Mouse (Mus musculus) midbrain, embryonic 13.5 days (tissue): Measurements from ENCODE around the gene Stk4. TPM values are rescaled to one million over a fixed set of nuclear protein-coding genes. Genes with fewer than 3 reads are reported as not detected.

Experiments
- ATAC-seq: fragments of 200-750 bp; cut with Nextera tagmentation; 2 replicates; pipeline ENCODE4 v1.8.0; 2017; ENCODE audit warnings: mild to moderate bottlenecking, moderate TSS enrichment, moderate library complexity
- H3K27ac ChIP-seq: fragments of 300-500 bp; sonication (generic); 2 replicates; pipeline ENCODE4 v1.5.1; 2015; ENCODE audit warnings: inconsistent platforms, mild to moderate bottlenecking, moderate library complexity
- H3K27me3 ChIP-seq: fragments of 300-500 bp; sonication (generic); 2 replicates; pipeline ENCODE4 v1.6.1; 2015; ENCODE audit warnings: mild to moderate bottlenecking, inconsistent platforms
- H3K36me3 ChIP-seq: fragments of 300-500 bp; sonication (generic); 2 replicates; pipeline ENCODE4 v1.6.1; 2015; ENCODE audit warnings: mild to moderate bottlenecking, inconsistent platforms
- H3K4me1 ChIP-seq: fragments of 300-500 bp; sonication (generic); replicated peaks from 2 replicates; pipeline ENCODE4 v1.6.1; 2015; ENCODE audit warnings: inconsistent platforms
- H3K4me2 ChIP-seq: fragments of 300-500 bp; sonication (generic); replicated peaks from 2 replicates; pipeline ENCODE4 v1.6.1; 2015; ENCODE audit warnings: moderate library complexity, mild to moderate bottlenecking, inconsistent platforms
- H3K4me3 ChIP-seq: fragments of 300-500 bp; sonication (generic); replicated peaks from 2 replicates; pipeline ENCODE4 v1.5.1; 2015; ENCODE audit warnings: mild to moderate bottlenecking, inconsistent platforms
- H3K9ac ChIP-seq: fragments of 300-500 bp; sonication (generic); replicated peaks from 2 replicates; pipeline ENCODE4 v1.6.1; 2015; ENCODE audit warnings: mild to moderate bottlenecking, inconsistent platforms
- H3K9me3 ChIP-seq: fragments of 300-500 bp; sonication (generic); 2 replicates; pipeline ENCODE4 v1.6.1; 2016; ENCODE audit warnings: mild to moderate bottlenecking, inconsistent platforms
- WGBS: fragments of 180-500 bp; shearing (Covaris S2); methylation state at CpG from one replicate; pipeline ENCODE4 v1.1.7; 2015; 5-methylcytosine and 5-hydroxymethylcytosine counted together
- polyA plus RNA-seq: library from polyadenylated mRNA; unstranded; fragments of >200 nt; fragmentation: Nextera tagmentation; extraction: Ambion mirVana; gene quantifications from 2 replicates; pipeline ENCODE4 v1.2.1, GENCODE M21; 2015

The Stk4 gene
- polyA plus RNA-seq, 1 experiment from 2014 or later, result 27.0 TPM

GRCm38 (mm10) chr2:164108501-164108900, 38.4 kb downstream of the Stk4 start:
- no peak overlapping the region for H3K27ac ChIP-seq
- 46% methylated on average over 4 of the region's 4 CpGs for WGBS
- H3K4me2 ChIP-seq, result no peak overlapping the region
- no peak overlapping the region for H3K4me3 ChIP-seq
- H3K9ac ChIP-seq, result no peak overlapping the region
- no peaks in the 10 kb centered on the region for H3K27me3 ChIP-seq
- no peaks in the 10 kb centered on the region for H3K9me3 ChIP-seq
- peaks cover 15% of the 10 kb centered on the region for H3K4me1 ChIP-seq
- H3K36me3 ChIP-seq, result peaks cover 21% of the 10 kb centered on the region
- no peak for ATAC-seq

- no peaks in the 10 kb centered on the region for H3K27me3 ChIP-seq
- no peak for ATAC-seq
- H3K9me3 ChIP-seq, result no peaks in the 10 kb centered on the region
- H3K4me1 ChIP-seq, result peaks cover 15% of the 10 kb centered on the region
- peaks cover 15% of the 10 kb centered on the region for H3K36me3 ChIP-seq
- 93% methylated on average over 8 of the region's 8 CpGs for WGBS
- H3K4me3 ChIP-seq, result no peak overlapping the region
- H3K27ac ChIP-seq, result no peak overlapping the region
- H3K9ac ChIP-seq, result no peak overlapping the region
- no peak overlapping the region for H3K4me2 ChIP-seq
These were observed 41.4 kb downstream of the Stk4 start for GRCm38 (mm10) chr2:164111546-164111945.

GRCm38 (mm10) chr2:164114051-164114450, 43.9 kb downstream of the Stk4 start:
- ATAC-seq, result no peak
- Histone ChIP-seq H3K4me2 (no peak overlapping the region), H3K27ac (no peak overlapping the region), H3K9me3 (no peaks in the 10 kb centered on the region), H3K27me3 (no peaks in the 10 kb centered on the region), H3K4me1 (no peaks in the 10 kb centered on the region), H3K36me3 (peaks cover 25% of the 10 kb centered on the region), H3K4me3 (no peak overlapping the region), H3K9ac (no peak overlapping the region)
- WGBS, result 94% methylated on average over 6 of the region's 6 CpGs

DNA sequence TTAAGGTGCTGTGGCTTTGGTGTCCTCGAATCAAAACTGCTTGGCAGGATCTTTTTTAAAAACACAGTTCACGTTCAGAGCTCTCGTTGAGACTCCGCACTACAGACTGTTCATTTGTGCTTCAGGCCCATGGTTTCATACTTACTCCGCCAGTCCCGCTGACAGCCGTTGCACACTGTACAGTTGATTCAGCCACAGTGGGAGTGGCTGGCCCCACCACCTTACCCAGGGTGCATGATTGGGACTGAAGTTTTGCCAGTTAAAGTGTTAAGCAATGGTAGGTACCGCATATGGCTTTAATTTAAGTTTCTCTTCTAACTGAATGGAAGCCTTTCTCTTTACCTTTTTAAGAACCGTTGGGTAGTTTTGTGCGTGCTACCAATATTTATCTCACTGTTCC, 45.4 kb downstream of the Stk4 start:
- no peak overlapping the region for H3K4me2 ChIP-seq
- ATAC-seq, result no peak
- no peak overlapping the region for H3K4me3 ChIP-seq
- no peak overlapping the region for H3K27ac ChIP-seq
- H3K4me1 ChIP-seq, result no peaks in the 10 kb centered on the region
- no peaks in the 10 kb centered on the region for H3K27me3 ChIP-seq
- H3K9me3 ChIP-seq, result no peaks in the 10 kb centered on the region
- WGBS, result 91% methylated on average over 10 of the region's 10 CpGs
- H3K36me3 ChIP-seq, result peaks cover 40% of the 10 kb centered on the region
- H3K9ac ChIP-seq, result no peak overlapping the region

- Histone ChIP-seq H3K27ac (no peak overlapping the region), H3K4me3 (no peak overlapping the region), H3K9ac (no peak overlapping the region), H3K4me2 (no peak overlapping the region), H3K4me1 (no peaks in the 10 kb centered on the region), H3K36me3 (peaks cover 45% of the 10 kb centered on the region), H3K9me3 (no peaks in the 10 kb centered on the region), H3K27me3 (no peaks in the 10 kb centered on the region)
- 94% methylated on average over 6 of the region's 6 CpGs for WGBS
- no peak for ATAC-seq
These were observed 49.4 kb downstream of the Stk4 start for GRCm38 (mm10) chr2:164119503-164119902.

DNA sequence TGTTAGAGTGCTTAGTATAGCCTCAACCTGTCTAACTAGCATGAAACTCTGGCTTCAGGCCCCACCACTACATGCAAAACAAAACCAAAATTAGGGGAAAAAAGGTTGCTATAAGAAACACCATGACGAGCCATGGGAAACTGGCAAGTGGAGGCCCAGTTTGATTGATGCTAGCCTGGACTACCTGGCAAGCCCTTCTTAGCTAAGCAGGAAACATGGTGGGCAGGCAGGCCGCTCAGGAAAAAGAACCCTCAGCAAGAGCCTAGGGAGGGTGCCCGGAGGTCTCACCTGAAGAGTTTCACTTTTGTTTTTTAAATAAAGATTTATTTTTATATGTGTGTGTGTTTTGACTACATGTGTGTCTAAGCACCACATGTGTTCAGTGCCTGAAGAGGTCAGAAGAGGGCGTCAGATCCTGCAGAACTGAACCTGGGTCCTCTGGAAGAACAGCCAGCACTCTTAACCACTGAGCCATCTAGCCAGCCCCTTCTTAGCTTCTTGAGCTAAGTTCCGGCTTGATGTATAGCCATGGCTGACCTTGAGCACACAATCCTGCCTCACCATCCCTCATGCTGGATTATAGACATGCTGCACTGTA, 53.1 kb downstream of the Stk4 start:
- no peak overlapping the region for H3K27ac ChIP-seq
- no peaks in the 10 kb centered on the region for H3K4me1 ChIP-seq
- 87% methylated on average over 5 of the region's 5 CpGs for WGBS
- H3K27me3 ChIP-seq, result no peaks in the 10 kb centered on the region
- H3K4me2 ChIP-seq, result no peak overlapping the region
- no peak overlapping the region for H3K9ac ChIP-seq
- H3K9me3 ChIP-seq, result no peaks in the 10 kb centered on the region
- no peak for ATAC-seq
- peaks cover 42% of the 10 kb centered on the region for H3K36me3 ChIP-seq
- no peak overlapping the region for H3K4me3 ChIP-seq

DNA sequence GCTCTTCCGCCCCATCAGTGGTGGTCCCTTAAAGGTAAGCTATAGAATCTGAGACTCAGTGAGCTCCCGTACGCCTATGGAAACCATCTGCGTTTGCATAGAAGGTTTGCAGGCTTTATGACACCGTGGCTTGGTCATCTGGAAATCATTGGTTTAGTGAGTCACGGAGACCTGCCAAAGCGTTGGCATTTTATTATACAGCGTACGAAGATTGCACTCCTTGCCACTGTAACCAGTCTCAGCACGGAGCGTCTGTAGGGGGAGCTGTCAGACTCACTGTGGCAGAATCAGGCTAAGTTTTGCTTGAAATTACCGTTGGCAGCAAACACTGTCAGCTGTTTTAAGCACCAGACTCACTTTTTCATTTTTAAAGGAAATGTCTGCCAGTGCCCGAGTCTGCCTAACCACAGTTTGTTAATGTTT, 56.4 kb downstream of the Stk4 start:
- H3K27me3 ChIP-seq, result no peaks in the 10 kb centered on the region
- H3K9me3 ChIP-seq, result no peaks in the 10 kb centered on the region
- H3K4me2 ChIP-seq, result no peak overlapping the region
- no peak overlapping the region for H3K4me3 ChIP-seq
- 90% methylated on average over 13 of the region's 13 CpGs for WGBS
- H3K9ac ChIP-seq, result no peak overlapping the region
- no peak overlapping the region for H3K27ac ChIP-seq
- H3K36me3 ChIP-seq, result peaks cover 29% of the 10 kb centered on the region
- no peak for ATAC-seq
- no peaks in the 10 kb centered on the region for H3K4me1 ChIP-seq

GRCm38 (mm10) chr2:164127297-164127696, 57.2 kb downstream of the Stk4 start:
- no peaks in the 10 kb centered on the region for H3K4me1 ChIP-seq
- no peak overlapping the region for H3K4me2 ChIP-seq
- H3K4me3 ChIP-seq, result no peak overlapping the region
- no peak overlapping the region for H3K9ac ChIP-seq
- ATAC-seq, result no peak
- H3K27ac ChIP-seq, result no peak overlapping the region
- 98% methylated on average over 2 of the region's 2 CpGs for WGBS
- H3K36me3 ChIP-seq, result peaks cover 26% of the 10 kb centered on the region
- H3K27me3 ChIP-seq, result no peaks in the 10 kb centered on the region
- no peaks in the 10 kb centered on the region for H3K9me3 ChIP-seq

- H3K4me2 ChIP-seq, result no peak overlapping the region
- 91% methylated on average over 12 of the region's 12 CpGs for WGBS
- H3K4me1 ChIP-seq, result peaks cover 4% of the 10 kb centered on the region; the same call in 1 of the 2 replicates
- H3K9ac ChIP-seq, result no peak overlapping the region
- H3K27ac ChIP-seq, result no peak overlapping the region
- ATAC-seq, result no peak
- no peaks in the 10 kb centered on the region for H3K9me3 ChIP-seq
- H3K4me3 ChIP-seq, result no peak overlapping the region
- peaks cover 19% of the 10 kb centered on the region for H3K36me3 ChIP-seq
- no peaks in the 10 kb centered on the region for H3K27me3 ChIP-seq
These were observed 58.7 kb downstream of the Stk4 start for GRCm38 (mm10) chr2:164128576-164129411.

DNA sequence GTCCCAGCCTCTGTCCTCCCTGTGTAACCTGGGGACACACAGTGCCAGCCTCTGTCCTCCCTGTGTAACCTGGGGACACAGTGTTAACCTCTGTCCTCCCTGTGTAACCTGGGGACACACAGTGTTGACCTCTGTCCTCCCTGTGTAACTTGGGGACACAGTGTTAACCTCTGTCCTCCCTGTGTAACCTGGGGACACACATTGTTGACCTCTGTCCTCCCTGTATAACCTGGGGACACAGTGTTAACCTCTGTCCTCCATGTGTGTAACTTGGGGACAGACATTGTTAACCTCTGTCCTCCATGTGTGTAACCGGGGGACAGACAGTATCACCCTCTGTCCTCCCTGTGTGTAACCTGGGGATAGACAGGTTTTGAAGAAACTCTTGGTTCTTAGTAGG, 61.5 kb downstream of the Stk4 start:
- H3K27ac ChIP-seq, result no peak overlapping the region
- 100% methylated on average over 1 of the region's 1 CpGs for WGBS
- peaks cover 21% of the 10 kb centered on the region for H3K4me1 ChIP-seq
- no peaks in the 10 kb centered on the region for H3K9me3 ChIP-seq
- H3K27me3 ChIP-seq, result no peaks in the 10 kb centered on the region
- H3K4me2 ChIP-seq, result no peak overlapping the region
- H3K36me3 ChIP-seq, result peaks cover 15% of the 10 kb centered on the region; the same call in 1 of the 2 replicates
- ATAC-seq, result no peak
- H3K9ac ChIP-seq, result no peak overlapping the region
- no peak overlapping the region for H3K4me3 ChIP-seq

DNA sequence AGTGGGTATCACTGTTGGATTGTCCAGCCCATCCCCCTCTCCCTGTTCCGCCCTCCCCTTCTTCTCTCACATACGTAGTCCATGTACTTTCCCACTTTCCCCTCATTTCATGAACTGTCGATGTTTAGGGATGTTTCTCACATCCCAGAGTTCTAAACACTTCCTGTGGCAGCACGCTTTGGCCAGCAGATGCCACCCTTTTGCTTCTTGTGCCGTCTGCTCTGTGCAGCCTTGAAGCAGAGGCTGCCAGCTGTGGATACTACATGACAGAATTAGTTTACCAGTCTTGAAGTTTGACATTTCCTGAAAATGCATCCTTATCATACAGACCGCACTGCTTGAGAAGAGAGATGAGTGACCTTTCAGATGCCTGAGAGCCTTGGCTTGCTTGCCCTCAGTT, 64.4 kb downstream of the Stk4 start:
- Histone ChIP-seq H3K9me3 (no peaks in the 10 kb centered on the region), H3K27me3 (no peaks in the 10 kb centered on the region), H3K4me3 (no peak overlapping the region), H3K9ac (no peak overlapping the region), H3K27ac (0 out of 2 replicates have a peak overlapping the region, but pooled peaks have one; percentile 16), H3K4me2 (no peak overlapping the region), H3K36me3 (peaks cover 10% of the 10 kb centered on the region; the same call in 1 of the 2 replicates), H3K4me1 (peaks cover 28% of the 10 kb centered on the region)
- peak; percentile 67 for ATAC-seq
- WGBS, result 60% methylated on average over 6 of the region's 6 CpGs

- Histone ChIP-seq H3K9ac (no peak overlapping the region), H3K27me3 (no peaks in the 10 kb centered on the region), H3K4me1 (peaks cover 28% of the 10 kb centered on the region), H3K9me3 (no peaks in the 10 kb centered on the region), H3K36me3 (peaks cover 10% of the 10 kb centered on the region; the same call in 1 of the 2 replicates), H3K4me3 (no peak overlapping the region), H3K27ac (no peak overlapping the region), H3K4me2 (no peak overlapping the region)
- 100% methylated on average over 1 of the region's 1 CpGs for WGBS
- ATAC-seq, result no peak
These were observed 65.2 kb downstream of the Stk4 start for GRCm38 (mm10) chr2:164135367-164135766.
